Mouse (Mus musculus) urinary bladder, adult 2 months (tissue): ENCODE data around the gene Gm28778. TPM values are rescaled to one million over a fixed set of nuclear protein-coding genes. Genes with fewer than 3 reads are reported as not detected.

Source experiments
- polyA plus RNA-seq: library from polyadenylated mRNA; depleted of rRNA; stranded (reverse); fragments of >200 nt; gene quantifications from 2 replicates; pipeline ENCODE4 v1.2.3, GENCODE M21; 2012; rRNA removed

The Gm28778 gene
- polyA plus RNA-seq, 1 experiment, result not detected

Other genes with a start within 250 kb of the Gm28778 start
- 0.21 and 0.27 TPM in 2 replicates for gene Mstn, start 235.5 kb upstream of the Gm28778 start, polyA plus RNA-seq
- not detected in 2 replicates for gene 1700019A02Rik, start 109.5 kb upstream of the Gm28778 start, polyA plus RNA-seq
- gene Pms1, start 93 bp upstream of the Gm28778 start, polyA plus RNA-seq, result 2.5 and 3.0 TPM in 2 replicates
- gene Ormdl1, start within 50 bp of the Gm28778 start, polyA plus RNA-seq, result 34.4 and 43.8 TPM in 2 replicates
- 20.4 and 21.5 TPM in 2 replicates for gene Osgepl1, start 16.5 kb downstream of the Gm28778 start, polyA plus RNA-seq
- not detected in 2 replicates for gene Asdurf, start 55.5 kb downstream of the Gm28778 start, polyA plus RNA-seq
- 0.07 TPM in 1 of 2 replicates, not detected in the other for gene Gm28551, start 55.6 kb downstream of the Gm28778 start, polyA plus RNA-seq
- 31.2 and 34.7 TPM in 2 replicates for gene Asnsd1, start 55.6 kb downstream of the Gm28778 start, polyA plus RNA-seq